ENCODE assay signal across 9 mouse cellular contexts in the genomic region with DNA sequence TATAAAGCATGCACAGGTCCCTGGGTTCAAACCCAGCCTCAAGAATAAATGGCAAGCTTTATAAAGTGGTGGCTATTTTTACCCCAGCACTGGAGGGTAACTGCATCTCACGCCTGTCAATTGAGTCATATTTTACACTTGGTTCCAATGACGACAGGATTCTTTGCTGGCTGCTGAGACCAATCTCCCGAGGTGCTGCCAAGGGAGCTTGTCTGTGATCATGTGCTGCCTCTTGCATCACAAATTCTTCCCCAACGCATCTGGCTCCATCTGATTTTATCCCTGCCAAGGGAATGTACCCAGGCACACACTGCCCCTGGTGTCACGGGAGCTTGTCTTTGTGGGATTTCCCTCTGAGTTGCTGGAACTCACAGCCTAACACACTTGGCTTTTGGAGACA.
DNase-seq lines count a peak whose midpoint lies in the region; ATAC-seq and TF ChIP-seq lines count a peak whose summit lies in the region.
"Had no signal": no experiment of that assay in that cellular context is flagged by ENCODE, and none has a peak within 500 bp of the region (broad histone marks: within the 10 kb centered on the region; RNA-seq: fewer than 3 reads in every experiment).

No protein-coding gene starts in this region.

- no peak for TF ChIP-seq POLR2A in cerebellum, adult 2 months (IDR thresholded peaks at IDR 0.05; ENCODE audit: borderline replicate concordance, insufficient read depth, low read length)

- DNase-seq in forebrain, embryonic 14.5 days (ENCODE audit: low spot score), result peak; percentile 27
- DNase-seq in forebrain, embryonic 11.5 days (ENCODE audit: low spot score), result no peak
- peak; percentile 40 for DNase-seq in 3134 (ENCODE audit: extremely low read depth, insufficient read length, low spot score)
- DNase-seq in fibroblast of lung, adult 2 months (ENCODE audit: low read depth), result peak; percentile 92
- peak; percentile 54 to 60 for DNase-seq in heart, postnatal 14 days
- no peak for DNase-seq in thymus, postnatal 25 days
- DNase-seq in limb, embryonic 10.5 days (ENCODE audit: low spot score), result no peak
- DNase-seq in cerebellum, adult 2 months, result no peak

- no peaks in the 10 kb centered on the region for H3K27me3 ChIP-seq in forebrain, embryonic 14.5 days (replicated peaks; ENCODE audit: control insufficient read depth, insufficient read depth, low read length)
- no peaks in the 10 kb centered on the region for H3K27me3 ChIP-seq in forebrain, embryonic 11.5 days (ENCODE audit: control insufficient read depth, insufficient read depth, low read length)
- no peaks in the 10 kb centered on the region for H3K27me3 ChIP-seq in limb, embryonic 10.5 days (ENCODE audit: low read depth, poor library complexity, severe bottlenecking)
- no peaks in the 10 kb centered on the region for H3K27me3 ChIP-seq in cerebellum, adult 2 months (ENCODE audit: control insufficient read depth, insufficient read depth, low read length)

- H3K27ac ChIP-seq in forebrain, embryonic 14.5 days (ENCODE audit: low read depth, low read length), result no peak overlapping the region
- no peak overlapping the region for H3K27ac ChIP-seq in forebrain, embryonic 11.5 days (ENCODE audit: low read depth, low read length)
- H3K27ac ChIP-seq in limb, embryonic 10.5 days, result no peak overlapping the region
- H3K27ac ChIP-seq in cerebellum, adult 2 months (ENCODE audit: insufficient read depth, low read length), result no peak overlapping the region
- H3K27ac ChIP-seq: macrophage had no signal

- no peak for ATAC-seq in forebrain, embryonic 14.5 days
- no peak for ATAC-seq in forebrain, embryonic 11.5 days (replicated peaks; ENCODE audit: low FRiP score)

- no peak overlapping the region for H3K4me3 ChIP-seq in forebrain, embryonic 14.5 days (ENCODE audit: low read depth, low read length)
- H3K4me3 ChIP-seq in forebrain, embryonic 11.5 days (ENCODE audit: low read depth, low read length), result no peak overlapping the region
- H3K4me3 ChIP-seq in limb, embryonic 10.5 days, result no peak overlapping the region
- no peak overlapping the region for H3K4me3 ChIP-seq in cerebellum, adult 2 months (replicated peaks; ENCODE audit: insufficient read depth, low read depth, low read length)

- no peaks in the 10 kb centered on the region for H3K9me3 ChIP-seq in forebrain, embryonic 14.5 days (replicated peaks; ENCODE audit: control insufficient read depth, low read length)
- H3K9me3 ChIP-seq in forebrain, embryonic 11.5 days (ENCODE audit: control insufficient read depth, low read length), result no peaks in the 10 kb centered on the region
- no peaks in the 10 kb centered on the region for H3K9me3 ChIP-seq in limb, embryonic 10.5 days (replicated peaks)

- 67% methylated on average over 5 of the region's 5 CpGs for WGBS in forebrain, embryonic 14.5 days
- WGBS in forebrain, embryonic 11.5 days, result 80% methylated on average over 5 of the region's 5 CpGs
- WGBS in limb, embryonic 10.5 days, result 69% methylated on average over 5 of the region's 5 CpGs
- WGBS in cerebellum, adult 2 months, result 10% methylated on average over 5 of the region's 5 CpGs

- no peak overlapping the region for H3K9ac ChIP-seq in forebrain, embryonic 14.5 days (ENCODE audit: low read length)
- H3K9ac ChIP-seq in forebrain, embryonic 11.5 days (ENCODE audit: low read length), result no peak overlapping the region

- H3K4me1 ChIP-seq in forebrain, embryonic 14.5 days (ENCODE audit: control insufficient read depth, insufficient read depth, low read length), result no peaks in the 10 kb centered on the region
- H3K4me1 ChIP-seq in forebrain, embryonic 11.5 days (replicated peaks; ENCODE audit: control insufficient read depth, insufficient read depth, low read length), result no peaks in the 10 kb centered on the region
- peaks cover 4% of the 10 kb centered on the region; the same call in 1 of the 2 replicates for H3K4me1 ChIP-seq in limb, embryonic 10.5 days
- no peaks in the 10 kb centered on the region for H3K4me1 ChIP-seq in cerebellum, adult 2 months (ENCODE audit: control insufficient read depth, insufficient read depth, low read length)

- no peak for TF ChIP-seq CTCF in cerebellum, adult 2 months (IDR thresholded peaks at IDR 0.05; ENCODE audit: borderline replicate concordance, insufficient read depth, low read depth, low read length)

- intact Hi-C loops in heart, postnatal 14 days (cut with DNase I), result no loop called here

- no peak overlapping the region for H3K4me2 ChIP-seq in forebrain, embryonic 14.5 days (ENCODE audit: low read length)
- H3K4me2 ChIP-seq in forebrain, embryonic 11.5 days (ENCODE audit: low read depth, low read length, severe bottlenecking), result no peak overlapping the region

- H3K36me3 ChIP-seq in forebrain, embryonic 14.5 days (ENCODE audit: control insufficient read depth, insufficient read depth, low read length), result no peaks in the 10 kb centered on the region
- H3K36me3 ChIP-seq in forebrain, embryonic 11.5 days (ENCODE audit: control insufficient read depth, insufficient read depth, low read length), result no peaks in the 10 kb centered on the region
- H3K36me3 ChIP-seq in limb, embryonic 10.5 days, result no peaks in the 10 kb centered on the region

Comparison
In these comparisons a context has a peak if more than half of its experiments do, and no peak if none do; other contexts are left out.
1. DNase-seq: peak in forebrain, embryonic 14.5 days (single experiment), 3134 (single experiment), fibroblast of lung, adult 2 months (single experiment) and heart, postnatal 14 days (2 of 2); none in forebrain, embryonic 11.5 days (single experiment), thymus, postnatal 25 days (single experiment), limb, embryonic 10.5 days (single experiment) and cerebellum, adult 2 months (0 of 2).